Mouse (Mus musculus) kidney, postnatal 0 days (tissue): ENCODE data around the gene Dhx34. TPM values are rescaled to one million over a fixed set of nuclear protein-coding genes. Genes with fewer than 3 reads are reported as not detected.
"Not testable (repeated sequence)": the region's sequence is repeated elsewhere in the genome, so short reads cannot be mapped to it uniquely, and the experiment has no call there.

Experiments
- ATAC-seq: fragments of 200-750 bp; cut with Nextera tagmentation; replicated peaks from 2 replicates; pipeline ENCODE4 v1.8.0; 2017; ENCODE audit warnings: low read depth, moderate number of reproducible peaks, moderate TSS enrichment, moderate library complexity; ENCODE audit not compliant: low FRiP score
- DNase-seq: peaks from one replicate; pipeline ENCODE4 v3.0.0-alpha.2; 2016; ENCODE audit warnings: low spot score
- H3K27ac ChIP-seq: fragments of 300-500 bp; sonication (generic); 2 replicates; pipeline ENCODE4 v1.5.1; 2014; ENCODE audit warnings: mild to moderate bottlenecking
- H3K27me3 ChIP-seq: fragments of 300-500 bp; sonication (generic); 2 replicates; pipeline ENCODE4 v1.6.1; 2014; ENCODE audit warnings: low read length, mixed read lengths; ENCODE audit not compliant: insufficient read depth
- H3K36me3 ChIP-seq: fragments of 300-500 bp; sonication (generic); 2 replicates; pipeline ENCODE4 v1.6.1; 2014; ENCODE audit warnings: low read length, mixed read lengths; ENCODE audit not compliant: insufficient read depth
- H3K4me1 ChIP-seq: fragments of 300-500 bp; sonication (generic); replicated peaks from 2 replicates; pipeline ENCODE4 v1.6.1; 2014; ENCODE audit warnings: antibody characterized with exemption, low read length, mixed read lengths; ENCODE audit not compliant: insufficient read depth
- H3K4me2 ChIP-seq: fragments of 300-500 bp; sonication (generic); 2 replicates; pipeline ENCODE4 v1.6.1; 2014; ENCODE audit warnings: mild to moderate bottlenecking, low read length, moderate library complexity, mixed read lengths
- H3K4me3 ChIP-seq: fragments of 300-500 bp; sonication (generic); replicated peaks from 2 replicates; pipeline ENCODE4 v1.5.1; 2014; ENCODE audit warnings: low read depth, low read length
- H3K9ac ChIP-seq: fragments of 300-500 bp; sonication (generic); 2 replicates; pipeline ENCODE4 v1.6.1; 2014; ENCODE audit warnings: low read depth, low read length
- H3K9me3 ChIP-seq: fragments of 300-500 bp; sonication (generic); replicated peaks from 2 replicates; pipeline ENCODE4 v1.6.1; 2016; ENCODE audit warnings: low read length, inconsistent platforms, mixed read lengths
- CTCF ChIP-seq: IDR thresholded peaks from 2 replicates; pipeline ENCODE4 v1.5.1; 2016; ENCODE audit warnings: antibody characterized with exemption, low read depth, mild to moderate bottlenecking, moderate library complexity
- WGBS: fragments of 180-500 bp; shearing (Covaris S2); extraction: QIAGEN DNeasy Blood & Tissue Kit; methylation state at CpG from one replicate; pipeline ENCODE4 v1.1.7; 2014; 5-methylcytosine and 5-hydroxymethylcytosine counted together
- polyA plus RNA-seq: library from polyadenylated mRNA; unstranded; fragments of >200 nt; fragmentation: Nextera tagmentation; extraction: Ambion mirVana; gene quantifications from 2 replicates; pipeline ENCODE4 v1.2.1, GENCODE M21; 2015

Dhx34 gene
- polyA plus RNA-seq = 11.6 and 12.1 TPM in 2 replicates

- peak; percentile 96 for ATAC-seq
- H3K36me3 ChIP-seq = peaks cover 7% of the 10 kb centered on the region; the same call in 1 of the 2 replicates
- TF ChIP-seq CTCF = peak; percentile 69
- H3K4me2 ChIP-seq = peak within 1 kb of the TSS; percentile 77
- DNase-seq = peak; percentile 98
- peak within 1 kb of the TSS; percentile 68 for H3K4me3 ChIP-seq
- WGBS = 1% methylated on average over 34 of the region's 34 CpGs
- no peaks in the 10 kb centered on the region for H3K4me1 ChIP-seq
- H3K9ac ChIP-seq = peak within 1 kb of the TSS; percentile 77
- no peaks in the 10 kb centered on the region for H3K27me3 ChIP-seq
- H3K27ac ChIP-seq = peak within 1 kb of the TSS; percentile 65; the same call in 1 of the 2 replicates
- H3K9me3 ChIP-seq = no peaks in the 10 kb centered on the region
Observed at GRCm38 (mm10) chr7:16221582-16222272, at the start of gene Dhx34. TSS of gene Dhx34 (minus strand) at chr7:16222037.

DNA sequence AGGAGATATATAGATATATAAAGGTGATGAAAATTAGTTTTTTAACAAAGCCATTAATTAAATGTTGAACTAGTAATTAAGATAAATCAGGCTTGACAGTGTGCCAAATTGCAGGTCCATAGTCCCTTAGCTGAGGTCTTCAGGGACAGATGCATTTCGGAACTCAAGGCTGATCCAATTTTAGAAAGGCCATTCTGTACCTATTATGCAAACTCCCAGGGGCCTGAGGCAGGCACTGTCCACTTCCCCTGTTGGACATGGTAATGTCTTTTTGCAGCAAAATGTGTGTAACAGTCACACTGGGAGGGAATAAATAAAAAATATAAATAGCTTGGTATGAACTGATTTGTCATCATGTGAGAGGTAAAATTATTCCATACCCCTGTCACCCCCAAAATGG, 49.3 kb upstream of the Dhx34 start:
- WGBS = 69% methylated on average over 1 of the region's 1 CpGs

DNA sequence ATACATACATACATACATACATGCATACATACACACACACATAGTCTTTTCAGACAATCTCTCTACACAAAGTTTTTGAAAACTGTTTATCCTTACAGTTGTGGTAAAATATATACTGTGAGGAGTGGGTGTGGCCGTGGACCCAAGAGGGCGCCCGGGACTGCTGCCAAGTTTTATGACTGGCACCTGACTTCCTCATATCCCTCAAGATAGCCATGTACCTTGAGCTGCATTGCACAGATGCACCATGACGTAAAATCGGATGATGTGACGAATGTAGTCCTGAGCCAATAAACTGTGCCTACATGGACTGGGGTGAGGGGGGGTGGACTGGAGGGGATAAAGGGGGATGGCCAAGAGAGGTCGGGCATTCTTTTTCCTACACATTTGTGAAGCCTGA, 44.8 kb upstream of the Dhx34 start:
- not testable (repeated sequence) for H3K9me3 ChIP-seq, DNase-seq, H3K27ac ChIP-seq, H3K9ac ChIP-seq, H3K4me3 ChIP-seq, H3K4me1 ChIP-seq, H3K4me2 ChIP-seq, ATAC-seq, H3K27me3 ChIP-seq, H3K36me3 ChIP-seq
- WGBS = 85% methylated on average over 7 of the region's 7 CpGs

More for the DNA sequence above, 49.3 kb upstream of the Dhx34 start:
- H3K9me3 ChIP-seq = no peaks in the 10 kb centered on the region
- no peak for TF ChIP-seq CTCF
- no peaks in the 10 kb centered on the region for H3K27me3 ChIP-seq
- H3K4me2 ChIP-seq = no peak overlapping the region
- H3K36me3 ChIP-seq = peaks cover 9% of the 10 kb centered on the region
- no peak for DNase-seq
- H3K9ac ChIP-seq = no peak overlapping the region
- H3K27ac ChIP-seq = no peak overlapping the region
- ATAC-seq = no peak
- H3K4me1 ChIP-seq = peaks cover 5% of the 10 kb centered on the region
- no peak overlapping the region for H3K4me3 ChIP-seq

DNA sequence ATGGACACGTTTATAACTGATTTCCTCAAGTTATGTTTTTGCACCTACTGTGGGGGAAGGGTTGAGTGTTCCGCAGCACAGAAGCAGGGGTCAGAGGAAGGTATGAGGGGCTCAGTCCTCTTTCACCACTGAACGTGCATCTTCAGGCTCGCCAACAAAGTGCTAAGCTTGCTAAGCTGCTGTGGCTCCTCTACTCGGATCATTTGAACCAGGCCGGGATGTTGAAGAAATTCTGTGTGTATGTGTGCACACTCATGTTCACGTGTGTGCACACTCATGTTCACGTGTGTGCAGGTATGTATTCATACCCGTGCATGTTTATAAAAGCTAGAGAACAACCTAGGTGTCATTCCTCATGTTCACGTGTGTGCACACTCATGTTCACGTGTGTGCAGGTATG, 44.0 kb upstream of the Dhx34 start:
- no peak overlapping the region for H3K27ac ChIP-seq
- H3K4me1 ChIP-seq = no peaks in the 10 kb centered on the region
- 89% methylated on average over 11 of the region's 11 CpGs for WGBS
- H3K4me2 ChIP-seq = no peak overlapping the region
- no peak for ATAC-seq
- H3K9ac ChIP-seq = no peak overlapping the region
- no peaks in the 10 kb centered on the region for H3K9me3 ChIP-seq
- H3K4me3 ChIP-seq = no peak overlapping the region
- DNase-seq = no peak
- H3K36me3 ChIP-seq = no peaks in the 10 kb centered on the region
- no peaks in the 10 kb centered on the region for H3K27me3 ChIP-seq
- no peak for TF ChIP-seq CTCF

DNA sequence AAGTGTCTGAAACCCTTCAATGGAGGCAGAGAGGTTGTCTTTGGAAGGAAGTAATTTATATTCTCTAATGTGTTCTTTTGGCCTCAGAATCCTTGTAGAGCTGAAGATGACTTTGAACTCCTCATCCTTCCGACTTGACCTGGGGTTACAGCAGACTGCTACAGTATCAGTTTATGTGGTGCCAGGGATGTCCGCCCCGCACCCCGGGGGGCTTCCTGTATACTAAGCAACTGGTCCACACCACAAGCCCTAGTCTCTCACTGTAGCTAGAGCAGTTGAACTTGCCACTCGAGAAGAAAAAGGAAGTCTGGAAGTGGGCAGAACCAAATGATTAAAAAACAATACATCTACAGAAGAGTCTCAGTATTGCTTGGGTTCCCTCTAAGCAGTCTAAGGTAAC, 42.0 kb upstream of the Dhx34 start:
- no peaks in the 10 kb centered on the region for H3K9me3 ChIP-seq
- no peaks in the 10 kb centered on the region for H3K4me1 ChIP-seq
- H3K9ac ChIP-seq = no peak overlapping the region
- no peak for TF ChIP-seq CTCF
- no peaks in the 10 kb centered on the region for H3K36me3 ChIP-seq
- 78% methylated on average over 5 of the region's 5 CpGs for WGBS
- DNase-seq (no peak), ATAC-seq (no peak)
- H3K4me3 ChIP-seq = no peak overlapping the region
- no peak overlapping the region for H3K27ac ChIP-seq
- no peak overlapping the region for H3K4me2 ChIP-seq
- H3K27me3 ChIP-seq = no peaks in the 10 kb centered on the region

DNA sequence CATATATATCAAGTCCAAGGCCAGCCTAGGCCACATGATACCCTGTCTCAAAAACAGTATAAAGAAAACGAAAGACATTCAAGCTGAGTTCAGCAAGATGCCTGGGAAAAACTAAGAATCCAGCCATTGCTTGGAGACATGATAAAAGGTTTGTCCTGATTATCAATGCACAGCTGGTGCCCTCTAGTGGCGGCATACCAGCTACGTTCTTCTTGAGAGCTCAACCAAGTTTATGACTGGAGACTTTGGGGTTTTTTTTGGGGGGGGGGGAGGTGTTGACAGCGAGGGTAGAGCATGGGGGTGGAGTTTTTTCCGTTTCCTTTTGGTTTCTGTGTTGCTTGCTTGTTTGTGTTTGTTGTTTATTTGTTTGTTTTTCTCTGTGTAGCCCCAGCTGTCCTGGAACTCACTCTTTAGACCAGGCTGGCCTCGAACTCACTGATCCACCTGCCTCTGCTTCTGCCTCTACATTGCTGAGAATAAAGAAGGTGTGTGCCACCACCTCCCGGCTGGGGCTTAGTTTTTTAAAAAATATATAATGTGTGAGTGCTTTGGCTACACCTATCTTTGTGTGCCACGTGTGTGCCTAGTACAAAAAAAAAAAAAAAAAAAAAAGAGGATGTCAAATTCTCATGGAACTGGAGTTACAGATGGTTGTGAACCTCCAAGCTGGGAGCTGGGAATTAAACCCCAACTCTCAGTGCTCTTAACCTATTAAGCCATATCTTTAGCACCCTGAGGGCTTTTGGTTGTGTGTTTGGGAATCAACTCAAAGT, 41.4 kb upstream of the Dhx34 start:
- no peaks in the 10 kb centered on the region for H3K27me3 ChIP-seq
- no peak overlapping the region for H3K27ac ChIP-seq
- ATAC-seq (no peak), DNase-seq (peak; percentile 80)
- H3K36me3 ChIP-seq = no peaks in the 10 kb centered on the region
- no peak overlapping the region for H3K9ac ChIP-seq
- 30% methylated on average over 8 of the region's 8 CpGs for whole genome bisulfite sequencing
- H3K4me3 ChIP-seq = no peak overlapping the region
- H3K4me2 ChIP-seq = no peak overlapping the region
- H3K9me3 ChIP-seq = no peaks in the 10 kb centered on the region
- no peaks in the 10 kb centered on the region for H3K4me1 ChIP-seq
- peak; percentile 86 for TF ChIP-seq CTCF
